Mouse (Mus musculus) lung, embryonic 15.5 days (tissue): Measurements from ENCODE around the gene Olfr996. TPM values are rescaled to one million over a fixed set of nuclear protein-coding genes. Genes with fewer than 3 reads are reported as not detected.
"Not testable (repeated sequence)": the region's sequence is repeated elsewhere in the genome, so short reads cannot be mapped to it uniquely, and the experiment has no call there.

ENCODE experiments used
- ATAC-seq: fragments of 200-750 bp; cut with Nextera tagmentation; 2 replicates; pipeline ENCODE4 v1.8.0; 2017; ENCODE audit warnings: moderate number of reproducible peaks, borderline replicate concordance; ENCODE audit not compliant: low FRiP score, low TSS enrichment; ENCODE audit errors: extremely low read depth
- H3K27ac ChIP-seq: fragments of 300-500 bp; sonication (generic); 2 replicates; pipeline ENCODE4 v1.5.1; 2015; ENCODE audit warnings: moderate library complexity, mild to moderate bottlenecking, inconsistent platforms
- H3K27me3 ChIP-seq: fragments of 300-500 bp; sonication (generic); 2 replicates; pipeline ENCODE4 v1.6.1; 2015; ENCODE audit warnings: inconsistent platforms
- H3K36me3 ChIP-seq: fragments of 300-500 bp; sonication (generic); 2 replicates; pipeline ENCODE4 v1.6.1; 2015; ENCODE audit warnings: inconsistent platforms
- H3K4me1 ChIP-seq: fragments of 300-500 bp; sonication (generic); 2 replicates; pipeline ENCODE4 v1.6.1; 2015; ENCODE audit warnings: inconsistent platforms
- H3K4me2 ChIP-seq: fragments of 300-500 bp; sonication (generic); 2 replicates; pipeline ENCODE4 v1.6.1; 2015; ENCODE audit warnings: inconsistent platforms, mild to moderate bottlenecking, moderate library complexity
- H3K4me3 ChIP-seq: fragments of 300-500 bp; sonication (generic); 2 replicates; pipeline ENCODE4 v1.5.1; 2015; ENCODE audit warnings: mild to moderate bottlenecking, inconsistent platforms
- H3K9ac ChIP-seq: fragments of 300-500 bp; sonication (generic); 2 replicates; pipeline ENCODE4 v1.6.1; 2015; ENCODE audit warnings: inconsistent platforms
- H3K9me3 ChIP-seq: fragments of 300-500 bp; sonication (generic); 2 replicates; pipeline ENCODE4 v1.6.1; 2016; ENCODE audit warnings: inconsistent platforms
- WGBS: fragments of 180-500 bp; shearing (Covaris S2); methylation state at CpG from one replicate; pipeline ENCODE4 v1.1.7; 2015; 5-methylcytosine and 5-hydroxymethylcytosine counted together
- polyA plus RNA-seq: library from polyadenylated mRNA; unstranded; fragments of >200 nt; fragmentation: Nextera tagmentation; extraction: Ambion mirVana; gene quantifications from 2 replicates; pipeline ENCODE4 v1.2.1, GENCODE M21; 2015

Gene Olfr996
- not detected in 2 replicates for polyA plus RNA-seq

DNA sequence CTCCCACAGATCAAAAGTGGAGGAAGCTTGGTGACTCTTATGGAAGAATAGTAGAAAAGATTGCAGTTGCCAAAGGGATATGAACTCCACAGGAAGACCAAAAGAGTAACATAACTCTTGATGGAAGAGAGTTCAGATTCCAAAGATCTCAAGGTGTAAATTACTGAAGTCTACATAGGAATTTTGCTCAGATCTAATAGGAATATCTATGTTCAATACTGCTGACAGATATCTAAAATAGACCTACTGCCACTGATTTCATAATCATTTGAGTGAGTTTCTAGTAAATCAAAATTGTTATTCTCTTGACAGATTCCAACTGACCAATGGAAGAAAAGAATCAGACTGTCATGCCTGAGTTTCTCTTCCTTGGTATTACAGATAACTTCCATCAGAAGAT lies at the start of gene Olfr996:
Olfr996 (plus strand) TSS at position 301 of the 400 bp plus-strand sequence.
- H3K27me3 ChIP-seq = no peaks in the 10 kb centered on the region
- H3K9ac ChIP-seq = no peak within 1 kb of the TSS
- no peak within 1 kb of the TSS for H3K4me3 ChIP-seq
- no peak within 1 kb of the TSS for H3K27ac ChIP-seq
- no peak for ATAC-seq
- H3K4me2 ChIP-seq = no peak within 1 kb of the TSS
- H3K36me3 ChIP-seq = no peaks in the 10 kb centered on the region
- H3K9me3 ChIP-seq = no peaks in the 10 kb centered on the region
- no peaks in the 10 kb centered on the region for H3K4me1 ChIP-seq

DNA sequence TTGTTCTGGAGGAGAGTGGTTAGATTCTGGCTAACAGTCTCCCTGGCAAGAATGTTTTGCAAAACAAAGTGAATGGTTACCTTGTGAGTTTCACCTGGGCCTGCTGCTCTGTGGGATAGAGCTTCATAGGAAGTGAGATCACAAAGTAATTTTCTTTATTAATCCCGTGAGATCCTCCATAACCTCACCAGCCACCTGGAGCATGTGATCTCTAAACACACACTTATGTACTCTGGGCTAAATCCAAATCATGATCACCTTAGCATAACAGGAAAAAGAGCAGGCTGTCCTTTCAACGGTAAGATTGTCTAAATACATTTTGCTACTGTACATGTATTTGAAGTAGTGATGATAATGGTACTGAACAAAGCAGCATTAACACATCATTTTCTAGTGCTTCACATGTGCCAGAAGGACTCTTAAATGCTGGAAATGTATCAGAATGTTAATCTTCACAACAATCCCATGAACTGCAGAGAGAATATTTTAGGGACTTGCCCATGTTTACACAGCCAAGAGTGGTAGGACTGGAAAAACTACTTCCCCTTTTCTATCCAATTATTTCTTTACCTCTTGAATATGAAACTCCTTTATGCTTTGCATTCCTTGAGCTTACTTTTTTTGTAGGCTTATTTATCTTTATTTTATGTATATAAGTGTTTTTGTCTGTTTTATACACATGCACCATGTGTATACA lies 46.8 kb upstream of the Olfr996 start:
- Histone ChIP-seq H3K27ac (peak overlapping the region; percentile 64; the same call in 1 of the 2 replicates), H3K9me3 (no peaks in the 10 kb centered on the region)

DNA sequence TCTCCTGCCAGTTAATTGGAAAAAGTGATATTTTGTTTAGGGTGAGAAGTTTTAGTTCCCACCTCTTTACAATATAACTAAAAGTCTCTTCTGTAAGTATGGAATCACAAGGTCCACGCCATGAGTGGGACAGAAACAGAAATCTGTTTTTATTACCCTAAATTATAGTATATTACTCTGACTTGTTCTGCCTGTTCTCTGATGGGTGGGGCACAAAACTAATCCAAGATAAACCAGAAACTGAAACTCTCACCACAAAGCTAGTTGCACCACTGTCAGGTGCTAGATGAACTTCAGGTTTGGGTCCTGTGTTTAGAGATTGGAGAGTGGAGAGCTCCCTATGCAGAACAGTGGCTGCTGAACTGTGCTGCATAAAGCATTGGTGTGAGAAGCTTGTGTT lies 45.1 kb upstream of the Olfr996 start:
- ATAC-seq = no peak
- Histone ChIP-seq H3K4me2 (no peak overlapping the region), H3K27ac (no peak overlapping the region), H3K9ac (no peak overlapping the region), H3K4me1 (no peaks in the 10 kb centered on the region; the same call in 1 of the 2 replicates), H3K27me3 (no peaks in the 10 kb centered on the region), H3K4me3 (no peak overlapping the region), H3K9me3 (no peaks in the 10 kb centered on the region), H3K36me3 (no peaks in the 10 kb centered on the region)
- WGBS = 84% methylated on average over 1 of the region's 1 CpGs

More for the DNA sequence above, 46.8 kb upstream of the Olfr996 start:
- no peak overlapping the region for H3K9ac ChIP-seq
- WGBS = 30% methylated on average over 2 of the region's 2 CpGs
- H3K4me2 ChIP-seq = no peak overlapping the region
- no peaks in the 10 kb centered on the region for H3K36me3 ChIP-seq
- H3K4me1 ChIP-seq = no peaks in the 10 kb centered on the region; the same call in 1 of the 2 replicates
- no peaks in the 10 kb centered on the region for H3K27me3 ChIP-seq
- no peak overlapping the region for H3K4me3 ChIP-seq
- peak; percentile 67; the same call in 1 of the 2 replicates for ATAC-seq

DNA sequence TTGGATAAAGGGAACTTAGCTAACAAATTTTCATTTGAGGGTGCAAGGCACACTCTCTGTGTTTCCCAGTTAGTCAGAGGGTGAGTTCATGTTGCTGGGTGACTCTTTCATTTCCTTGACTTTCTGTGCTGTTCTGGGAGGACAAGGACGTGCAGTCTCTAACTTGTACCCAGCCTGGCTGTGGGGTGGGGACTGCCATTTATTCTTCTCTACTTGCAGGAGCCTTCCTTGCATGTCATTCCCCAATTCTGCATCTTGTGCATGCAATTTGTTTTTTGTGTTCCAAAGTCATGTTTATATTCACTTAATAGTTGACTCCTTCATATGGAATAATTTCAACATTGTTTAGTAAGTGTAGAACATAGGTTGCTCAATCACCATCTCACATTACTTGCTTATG lies 24.2 kb upstream of the Olfr996 start:
- no peak overlapping the region for H3K4me2 ChIP-seq

DNA sequence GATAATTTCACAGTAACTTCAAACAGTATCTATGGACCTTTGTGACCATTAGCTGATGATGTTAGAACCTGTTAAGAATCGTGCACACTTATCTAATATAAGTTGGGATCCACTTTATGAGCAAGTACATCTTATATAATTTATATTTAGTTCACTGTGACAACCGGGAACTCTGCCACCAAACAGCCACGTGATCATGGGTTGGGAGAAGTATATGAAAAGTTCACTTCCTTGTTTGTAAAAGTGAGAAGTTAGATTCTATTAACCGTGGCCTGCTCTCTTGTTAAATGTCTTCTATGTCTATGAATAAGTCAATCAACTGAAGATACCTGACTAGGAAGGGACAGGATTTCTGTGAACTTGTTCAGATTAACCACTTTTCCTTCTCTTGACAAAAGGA lies 18.8 kb upstream of the Olfr996 start:
- H3K9me3 ChIP-seq = no peaks in the 10 kb centered on the region
- no peak overlapping the region for H3K4me2 ChIP-seq
- no peak for ATAC-seq
- H3K4me1 ChIP-seq = no peaks in the 10 kb centered on the region
- no peak overlapping the region for H3K9ac ChIP-seq
- 38% methylated on average over 4 of the region's 4 CpGs for WGBS
- H3K36me3 ChIP-seq = no peaks in the 10 kb centered on the region
- H3K4me3 ChIP-seq = no peak overlapping the region
- no peaks in the 10 kb centered on the region for H3K27me3 ChIP-seq
- H3K27ac ChIP-seq = no peak overlapping the region

More for the DNA sequence above, 24.2 kb upstream of the Olfr996 start:
- no peaks in the 10 kb centered on the region for H3K36me3 ChIP-seq
- H3K27me3 ChIP-seq = no peaks in the 10 kb centered on the region
- H3K9me3 ChIP-seq = no peaks in the 10 kb centered on the region
- 52% methylated on average over 1 of the region's 1 CpGs for WGBS
- no peak overlapping the region for H3K4me3 ChIP-seq
- no peak overlapping the region for H3K9ac ChIP-seq
- no peaks in the 10 kb centered on the region for H3K4me1 ChIP-seq
- H3K27ac ChIP-seq = no peak overlapping the region
- ATAC-seq = no peak

DNA sequence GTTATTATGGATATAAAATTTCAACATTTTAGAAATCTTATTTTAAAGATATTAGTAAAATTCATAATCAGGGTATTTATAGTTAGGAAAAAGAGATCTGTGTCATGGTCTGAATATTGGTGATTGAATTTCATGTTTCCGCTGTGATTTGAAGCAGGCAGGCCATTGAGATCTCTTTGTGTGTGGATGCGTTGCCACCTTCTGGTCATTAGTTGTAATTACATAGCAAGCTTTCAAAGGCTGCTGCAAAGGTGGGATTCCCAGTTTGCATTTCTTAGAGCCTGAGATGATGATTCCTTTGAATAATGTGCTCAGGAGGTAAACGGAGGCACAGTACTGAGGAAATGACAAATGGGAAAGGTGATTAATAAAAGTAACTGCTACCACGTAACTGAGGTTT lies 17.8 kb upstream of the Olfr996 start:
- H3K4me1 ChIP-seq = no peaks in the 10 kb centered on the region
- H3K4me3 ChIP-seq = no peak overlapping the region
- ATAC-seq = no peak
- no peak overlapping the region for H3K4me2 ChIP-seq
- H3K36me3 ChIP-seq = no peaks in the 10 kb centered on the region
- H3K27me3 ChIP-seq = no peaks in the 10 kb centered on the region
- H3K9ac ChIP-seq = no peak overlapping the region
- no peaks in the 10 kb centered on the region for H3K9me3 ChIP-seq
- WGBS = 17% methylated on average over 4 of the region's 4 CpGs
- no peak overlapping the region for H3K27ac ChIP-seq

DNA sequence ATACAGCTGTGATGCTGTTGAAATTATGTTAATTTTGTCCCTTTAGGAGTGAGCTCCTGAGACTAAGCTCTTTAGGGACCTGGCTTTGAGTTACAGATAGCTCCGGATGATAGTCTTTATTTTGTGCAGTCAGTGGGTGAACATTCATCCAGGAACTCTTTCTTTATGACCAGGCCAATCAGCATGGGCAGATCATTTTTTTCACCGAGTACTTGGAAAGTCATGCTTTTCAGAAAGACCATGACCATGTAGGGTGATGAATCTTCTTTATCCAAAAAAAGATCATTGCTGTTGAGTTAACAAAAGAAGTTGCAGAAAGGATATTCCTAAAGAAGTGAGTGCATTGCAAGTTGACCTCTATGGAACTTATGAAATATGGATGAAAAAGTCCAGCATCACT lies 9.6 kb downstream of the Olfr996 start, which contains the start of gene Olfr998:
Olfr998 (plus strand) TSS at position 301 of the 400 bp plus-strand sequence.
- H3K9me3 ChIP-seq, H3K4me3 ChIP-seq, H3K4me1 ChIP-seq, H3K36me3 ChIP-seq, H3K27ac ChIP-seq, ATAC-seq, H3K9ac ChIP-seq, H3K4me2 ChIP-seq, H3K27me3 ChIP-seq: not testable (repeated sequence)
- 78% methylated on average over 2 of the region's 2 CpGs for WGBS

DNA sequence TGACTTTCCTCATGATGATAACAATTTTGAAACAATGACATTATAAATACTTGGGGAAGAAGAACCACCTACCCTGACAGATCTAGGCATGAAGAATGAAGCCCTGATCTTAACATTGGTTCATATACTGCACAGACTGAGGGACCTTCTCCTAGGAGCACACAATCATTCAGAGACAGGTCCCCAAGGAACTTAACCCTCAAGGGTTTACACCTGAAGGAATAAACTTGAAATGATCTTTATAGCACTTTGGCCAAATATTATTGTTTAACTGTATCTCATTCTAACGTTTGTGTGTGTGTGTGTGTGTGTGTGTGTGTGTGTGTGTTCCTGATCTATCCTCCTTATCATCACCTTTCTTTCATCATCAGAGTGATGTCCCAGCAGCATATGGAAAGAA lies 32.8 kb downstream of the Olfr996 start, which contains the start of gene Olfr1000:
Olfr1000 (minus strand) TSS at position 101 of the 400 bp plus-strand sequence.
- WGBS = 44% methylated on average over 1 of the region's 1 CpGs
- Histone ChIP-seq H3K9ac (no peak within 1 kb of the TSS), H3K9me3 (no peaks in the 10 kb centered on the region), H3K4me3 (no peak within 1 kb of the TSS), H3K4me1 (no peaks in the 10 kb centered on the region), H3K27me3 (no peaks in the 10 kb centered on the region), H3K4me2 (no peak within 1 kb of the TSS), H3K36me3 (no peaks in the 10 kb centered on the region), H3K27ac (no peak within 1 kb of the TSS)
- no peak for ATAC-seq

Other genes starting within 250 kb of the Olfr996 start
- gene Olfr987, start 239.9 kb upstream of the Olfr996 start, polyA plus RNA-seq = not detected in 2 replicates
- gene Olfr988, start 216.0 kb upstream of the Olfr996 start, polyA plus RNA-seq = not detected in 2 replicates
- not detected in 2 replicates for gene Olfr992, start 169.7 kb upstream of the Olfr996 start, polyA plus RNA-seq
- gene Olfr993, start 164.3 kb upstream of the Olfr996 start, polyA plus RNA-seq = not detected in 2 replicates
- gene Olfr994, start 142.8 kb upstream of the Olfr996 start, polyA plus RNA-seq = not detected in 2 replicates
- not detected in 2 replicates for gene Olfr995, start 135.6 kb upstream of the Olfr996 start, polyA plus RNA-seq
- gene 4833423E24Rik, start 60.2 kb upstream of the Olfr996 start, polyA plus RNA-seq = 0.34 and 0.50 TPM in 2 replicates
- not detected in 2 replicates for gene Olfr998, start 9.7 kb downstream of the Olfr996 start, polyA plus RNA-seq
- gene Olfr1000, start 32.7 kb downstream of the Olfr996 start, polyA plus RNA-seq = not detected in 2 replicates
- not detected in 2 replicates for gene Olfr1002, start 71.5 kb downstream of the Olfr996 start, polyA plus RNA-seq
- gene Olfr154, start 85.2 kb downstream of the Olfr996 start, polyA plus RNA-seq = not detected in 2 replicates
- not detected in 2 replicates for gene Olfr1006, start 99.6 kb downstream of the Olfr996 start, polyA plus RNA-seq
- gene Olfr1008, start 110.2 kb downstream of the Olfr996 start, polyA plus RNA-seq = not detected in 2 replicates
- gene Olfr1009, start 136.2 kb downstream of the Olfr996 start, polyA plus RNA-seq = not detected in 2 replicates
- gene Olfr1012, start 183.6 kb downstream of the Olfr996 start, polyA plus RNA-seq = not detected in 2 replicates
- not detected in 2 replicates for gene Olfr1013, start 187.9 kb downstream of the Olfr996 start, polyA plus RNA-seq
- gene Olfr1014, start 193.5 kb downstream of the Olfr996 start, polyA plus RNA-seq = not detected in 2 replicates
- not detected in 2 replicates for gene Olfr1015, start 202.8 kb downstream of the Olfr996 start, polyA plus RNA-seq
- not detected in 2 replicates for gene Olfr1016, start 223.3 kb downstream of the Olfr996 start, polyA plus RNA-seq
- gene Olfr1018, start 239.3 kb downstream of the Olfr996 start, polyA plus RNA-seq = not detected in 2 replicates